Mouse (Mus musculus): ENCODE measurements around the gene A930002H24Rik.
A peak's percentile ranks its signal among the peaks of the same experiment; 100 is the strongest.

The A930002H24Rik gene

DNA sequence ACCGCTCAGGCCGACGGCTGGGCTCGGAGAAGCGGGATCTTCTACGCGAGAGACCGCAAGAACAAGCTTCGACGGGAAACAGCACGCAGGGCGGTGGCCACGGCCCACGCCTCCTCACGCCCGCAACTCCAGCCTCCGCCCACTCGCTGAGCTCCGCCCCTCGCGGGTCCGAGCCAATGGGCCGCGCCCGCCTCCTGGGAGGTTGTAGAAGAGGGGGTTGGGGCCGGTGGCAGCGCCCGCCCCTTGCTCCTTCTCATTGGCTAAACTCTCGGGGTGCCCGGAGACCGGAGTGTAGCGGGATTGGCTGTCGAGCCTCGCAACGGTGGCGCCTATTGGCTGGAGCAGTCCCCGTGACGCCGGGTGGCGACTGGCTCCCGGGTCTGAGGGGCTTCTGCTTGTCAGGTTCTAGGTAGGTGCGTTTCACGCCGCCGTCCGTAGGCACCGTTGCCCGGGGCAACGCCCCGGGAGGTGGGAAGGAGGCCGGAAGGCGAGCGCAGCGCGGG is at the start of gene A930002H24Rik:
TSS of gene A930002H24Rik (minus strand) at position 145 of the 503 bp plus-strand sequence.
- no peak for TF ChIP-seq GATA4 (IDR thresholded peaks at IDR 0.05; ENCODE audit: insufficient replicate concordance, low read length)

DNA sequence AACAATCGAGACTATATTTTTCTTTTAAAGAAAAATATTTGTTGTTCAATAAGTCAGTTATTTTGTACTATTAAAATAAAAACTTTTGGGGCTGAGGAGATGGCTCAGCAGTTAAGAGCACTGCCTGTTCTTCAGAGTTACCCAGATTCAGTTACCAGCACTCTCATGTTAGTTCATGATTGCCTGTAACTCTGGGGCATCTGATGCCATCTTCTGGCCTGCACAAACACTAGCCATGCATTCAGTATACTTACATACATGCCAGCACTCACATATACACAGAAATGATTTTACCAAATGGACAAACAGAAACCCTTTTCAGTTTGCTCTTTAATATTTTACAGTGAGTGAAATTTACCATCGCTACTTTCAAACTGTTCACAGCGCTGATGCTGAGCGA is 45.7 kb upstream of the A930002H24Rik start:
- no peak for TF ChIP-seq GATA4 (IDR thresholded peaks at IDR 0.05; ENCODE audit: insufficient replicate concordance, low read length)

DNA sequence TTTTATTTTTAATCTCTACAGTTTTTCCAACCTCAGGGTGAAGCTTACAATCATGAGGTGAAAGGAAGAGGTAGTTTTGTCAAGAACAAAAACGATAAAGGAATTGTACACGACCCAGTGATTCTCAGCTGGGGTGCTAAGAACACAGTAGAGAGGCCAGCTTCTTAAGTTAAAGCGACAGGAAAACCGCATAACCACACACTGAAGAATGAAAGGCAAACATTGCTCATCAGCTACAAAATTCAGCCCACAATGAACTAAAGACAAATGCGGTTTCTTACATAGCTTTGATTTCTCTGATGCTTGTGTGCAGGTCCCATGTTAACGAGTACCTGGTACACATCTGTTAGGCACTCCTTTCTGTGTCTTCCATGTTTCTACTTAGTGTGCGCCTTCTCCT is 33.5 kb upstream of the A930002H24Rik start:
- TF ChIP-seq GATA4 (IDR thresholded peaks at IDR 0.05; ENCODE audit: insufficient replicate concordance, low read length) = no peak

DNA sequence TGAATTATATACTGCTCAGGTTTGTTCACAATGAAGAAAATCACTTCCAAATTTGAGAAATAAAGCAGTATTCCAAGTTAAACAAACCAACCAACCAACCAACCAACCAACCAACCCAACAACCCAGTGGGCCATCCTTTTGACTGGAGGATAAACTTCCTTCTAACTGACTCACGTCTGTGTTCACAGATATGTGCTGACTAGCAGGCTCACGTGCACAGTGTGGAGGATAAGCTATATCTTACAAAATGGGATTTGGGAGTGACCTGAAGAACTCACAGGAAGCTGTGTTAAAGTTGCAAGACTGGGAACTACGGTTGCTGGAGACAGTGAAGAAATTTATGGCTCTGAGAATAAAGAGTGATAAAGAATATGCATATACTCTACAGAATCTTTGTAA is 32.2 kb upstream of the A930002H24Rik start:
- TF ChIP-seq GATA4 (IDR thresholded peaks at IDR 0.05; ENCODE audit: insufficient replicate concordance, low read length) = no peak

DNA sequence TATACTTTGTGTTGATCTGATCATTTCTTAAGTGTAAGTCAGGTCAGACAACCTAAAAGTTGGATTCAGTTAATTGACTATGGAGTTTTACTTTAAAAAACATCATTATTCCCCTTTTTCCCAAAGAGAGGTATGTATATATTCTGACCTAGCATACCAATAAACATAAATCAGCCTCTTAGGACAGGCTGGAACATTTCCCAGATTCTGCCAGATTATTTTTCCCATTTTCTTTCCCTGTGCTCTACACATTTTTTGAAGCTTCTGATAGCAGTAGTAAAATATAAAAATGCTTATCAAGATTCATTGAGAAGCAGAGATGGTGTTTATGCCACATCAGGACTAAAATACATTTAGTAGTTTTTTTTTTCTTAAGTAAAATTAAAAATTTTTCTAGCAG is 27.0 kb upstream of the A930002H24Rik start:
- TF ChIP-seq GATA4 (IDR thresholded peaks at IDR 0.05; ENCODE audit: insufficient replicate concordance, low read length) = no peak

DNA sequence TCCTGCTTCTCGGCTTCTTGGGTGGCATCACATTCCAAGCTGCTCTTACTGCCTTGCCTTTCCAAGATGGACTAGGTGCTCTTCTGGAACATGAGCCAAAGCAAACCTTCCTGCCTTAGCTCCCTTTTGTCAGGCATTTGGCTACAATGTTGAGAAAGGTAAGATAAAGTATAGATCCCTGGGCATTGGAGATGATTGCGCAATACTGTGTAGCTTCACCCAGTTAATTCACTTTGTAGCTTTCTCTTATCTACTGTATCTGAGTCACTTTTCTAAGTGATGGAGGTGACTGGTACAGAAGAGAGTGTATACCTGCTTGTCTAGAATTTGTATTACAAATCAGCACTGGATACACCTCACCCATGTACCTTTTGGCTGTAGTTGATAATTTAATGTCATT is 23.4 kb upstream of the A930002H24Rik start:
- no peak for TF ChIP-seq GATA4 (IDR thresholded peaks at IDR 0.05; ENCODE audit: insufficient replicate concordance, low read length)

DNA sequence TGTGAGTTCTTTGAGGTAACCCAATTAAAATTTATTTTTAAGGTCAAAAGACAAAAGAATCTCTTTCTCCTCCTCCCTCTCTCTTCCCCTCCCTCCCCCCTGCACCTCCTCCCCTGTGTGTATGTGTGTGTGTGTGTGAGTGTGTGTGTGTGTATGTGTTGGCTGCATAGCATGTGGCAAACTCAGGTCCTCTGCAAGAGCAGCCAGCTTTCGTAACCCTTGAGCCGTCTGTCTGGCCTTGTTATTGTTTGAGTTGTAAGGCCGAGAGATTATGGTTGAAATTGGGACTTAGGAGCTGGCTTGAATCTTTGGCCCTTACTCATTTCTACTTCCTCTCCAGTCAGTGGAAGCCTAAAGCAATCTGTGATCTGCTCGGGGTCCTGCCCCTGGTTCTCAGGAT is 16.4 kb upstream of the A930002H24Rik start:
- no peak for TF ChIP-seq GATA4 (IDR thresholded peaks at IDR 0.05; ENCODE audit: insufficient replicate concordance, low read length)

DNA sequence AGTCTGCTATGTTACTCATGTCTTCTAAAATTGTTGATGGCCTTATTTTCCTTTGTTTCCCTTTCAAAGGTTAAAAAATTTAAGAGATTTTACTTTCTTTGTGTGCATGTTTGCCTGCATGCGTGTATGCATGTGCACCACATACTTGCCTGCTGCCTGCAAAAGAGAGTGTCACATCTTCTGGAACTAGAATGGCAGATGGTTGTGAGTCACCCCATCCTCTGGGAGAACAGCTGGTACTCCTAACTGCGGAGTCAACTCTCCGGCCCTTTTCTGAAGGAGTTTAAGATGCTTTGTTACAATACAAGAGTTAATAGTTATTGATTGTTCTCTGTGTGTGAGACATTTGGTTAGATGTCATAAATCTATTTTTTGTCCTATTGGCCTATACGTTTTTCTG is 15.3 kb upstream of the A930002H24Rik start:
- no peak for TF ChIP-seq GATA4 (IDR thresholded peaks at IDR 0.05; ENCODE audit: insufficient replicate concordance, low read length)

DNA sequence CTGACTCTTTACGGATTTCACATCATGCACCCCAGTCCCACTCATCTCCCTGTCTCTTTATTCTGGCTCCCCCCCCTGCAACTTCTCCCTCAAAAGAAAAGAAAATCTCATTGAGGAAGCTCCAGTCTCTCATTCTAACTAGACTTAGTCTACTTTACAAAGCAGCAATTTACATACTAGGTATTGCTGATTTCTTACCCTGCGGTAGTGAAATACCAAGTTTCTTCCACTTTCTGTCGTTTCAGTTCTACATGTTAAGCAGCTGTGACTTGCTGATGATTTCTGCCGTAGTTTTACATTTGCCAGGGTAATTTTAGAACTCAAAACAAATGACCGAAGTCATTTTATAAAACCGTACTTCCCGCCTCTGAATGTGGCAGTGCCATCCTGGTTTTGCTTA is 8.2 kb upstream of the A930002H24Rik start:
- no peak for TF ChIP-seq GATA4 (IDR thresholded peaks at IDR 0.05; ENCODE audit: insufficient replicate concordance, low read length)

DNA sequence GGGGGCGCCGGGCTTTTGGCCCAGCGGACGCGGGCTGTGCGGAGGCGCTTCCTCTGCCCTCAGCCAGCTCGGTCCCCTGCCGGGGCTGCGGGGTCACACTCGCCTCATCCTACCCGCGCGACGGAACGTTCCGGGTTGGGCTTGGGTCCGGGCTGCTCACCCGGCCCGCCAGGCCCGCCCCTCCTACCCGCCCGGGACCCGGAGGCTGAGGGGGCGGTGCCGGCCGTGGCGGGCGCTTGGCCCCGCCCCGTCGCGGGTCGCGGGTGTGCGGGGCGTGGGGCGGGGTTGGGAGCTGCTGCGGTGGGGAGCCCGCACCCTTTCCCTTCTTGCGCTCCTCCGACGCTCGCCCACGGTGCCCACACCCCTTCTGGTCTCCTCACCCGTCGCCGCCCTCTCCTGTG is 580 bp upstream of the A930002H24Rik start:
- TF ChIP-seq GATA4 (IDR thresholded peaks at IDR 0.05; ENCODE audit: insufficient replicate concordance, low read length) = no peak

DNA sequence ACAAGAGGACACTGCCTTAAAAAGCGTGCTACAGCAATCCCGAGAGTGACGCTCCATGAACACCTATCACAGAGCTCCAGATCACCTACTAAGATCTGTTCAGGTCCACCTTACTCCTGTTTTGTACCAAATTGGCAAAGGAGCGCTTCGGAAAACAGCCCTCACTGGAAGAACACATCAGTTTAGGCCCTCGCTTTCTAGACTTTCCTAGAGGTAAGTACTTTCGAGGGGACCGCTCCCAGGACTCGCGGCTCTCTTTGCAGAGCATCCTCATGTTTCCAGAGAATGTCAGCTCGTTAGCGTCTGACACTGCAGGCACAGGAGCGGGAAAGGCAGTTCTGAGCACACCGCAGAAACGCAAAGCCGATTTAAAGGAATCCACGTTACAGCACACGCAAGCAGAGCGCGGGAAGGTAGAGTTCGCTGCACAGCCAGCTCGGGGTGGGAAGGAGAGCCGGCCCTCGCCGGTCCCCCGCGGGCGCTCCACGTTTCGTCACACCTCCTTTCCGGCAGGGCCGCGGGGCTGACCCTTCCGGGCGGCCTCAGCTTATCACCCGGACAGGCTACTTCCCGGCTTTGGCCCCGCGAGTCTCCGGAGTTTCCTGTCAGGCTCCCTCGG is 470 bp downstream of the A930002H24Rik start, which contains the start of gene Fer:
TSS of gene Fer (plus strand) at position 51 of the 619 bp plus-strand sequence.
- peak; percentile 94; the same call in 1 of the 2 replicates for TF ChIP-seq GATA4 (IDR thresholded peaks at IDR 0.05; ENCODE audit: insufficient replicate concordance, low read length)

DNA sequence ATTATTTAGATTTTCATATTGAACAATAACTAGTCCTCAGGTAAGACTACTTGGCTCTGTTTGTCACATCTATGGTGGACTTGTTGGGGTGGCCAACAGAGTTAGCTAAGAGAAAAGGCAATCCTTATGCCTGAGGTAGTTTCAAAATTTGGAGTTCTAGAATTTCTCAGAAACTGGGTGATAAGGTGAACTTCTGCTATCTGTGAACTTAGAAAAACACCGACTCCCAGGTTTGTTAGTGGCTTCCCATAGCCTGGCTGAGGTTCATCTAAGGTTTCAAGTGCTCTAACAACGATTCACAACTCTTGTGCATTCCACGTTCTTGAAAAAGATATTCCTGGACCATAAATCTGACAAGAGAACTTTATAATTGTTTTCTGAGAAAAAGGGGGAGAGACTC is 1.2 kb downstream of the A930002H24Rik start:
- no peak for TF ChIP-seq GATA4 (IDR thresholded peaks at IDR 0.05; ENCODE audit: insufficient replicate concordance, low read length)

DNA sequence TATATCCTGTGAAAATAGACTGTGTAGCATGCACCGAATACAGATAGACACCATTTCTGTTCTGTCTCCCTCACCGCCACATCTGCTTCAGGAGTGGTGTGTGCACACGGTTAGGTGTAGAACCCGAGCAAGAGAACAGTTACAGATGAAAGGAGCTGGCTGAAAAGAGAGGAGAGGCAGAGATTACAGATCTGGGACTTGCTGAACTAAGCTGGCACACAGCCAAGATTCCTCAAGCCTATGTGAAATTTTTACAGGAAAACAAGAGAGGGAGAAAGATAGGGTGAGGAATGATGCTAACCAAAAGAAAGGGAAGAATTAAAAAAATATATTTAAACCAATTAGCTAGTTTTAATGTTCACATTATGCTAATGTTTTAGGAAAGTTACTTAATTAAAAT is 2.6 kb downstream of the A930002H24Rik start:
- no peak for TF ChIP-seq GATA4 (IDR thresholded peaks at IDR 0.05; ENCODE audit: insufficient replicate concordance, low read length)

DNA sequence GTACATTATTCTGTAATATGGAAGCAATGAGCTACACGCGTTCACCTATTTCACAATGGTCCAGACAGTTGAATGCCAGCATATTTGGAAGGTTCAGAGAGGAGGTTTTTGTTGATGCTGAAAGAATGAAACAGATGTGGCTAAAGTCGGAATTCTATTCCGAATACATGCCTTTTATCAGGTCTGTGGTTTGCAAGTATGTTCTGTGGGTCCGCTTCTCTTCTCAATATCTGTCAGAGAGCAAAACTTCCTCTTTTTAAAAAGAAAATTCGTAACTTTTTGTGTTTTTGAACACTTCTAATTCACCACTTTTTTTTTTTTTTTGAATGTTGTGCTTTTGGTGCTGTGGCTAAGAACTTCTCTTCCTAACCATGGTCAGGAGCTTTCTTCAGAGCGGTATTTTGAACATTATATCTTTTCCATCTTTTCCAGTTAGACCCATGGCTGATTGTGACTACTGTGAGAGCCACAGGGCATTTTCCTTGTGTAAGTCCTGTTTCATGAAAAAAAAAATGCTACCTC is 6.5 kb downstream of the A930002H24Rik start:
- TF ChIP-seq GATA4 (IDR thresholded peaks at IDR 0.05; ENCODE audit: insufficient replicate concordance, low read length) = no peak

DNA sequence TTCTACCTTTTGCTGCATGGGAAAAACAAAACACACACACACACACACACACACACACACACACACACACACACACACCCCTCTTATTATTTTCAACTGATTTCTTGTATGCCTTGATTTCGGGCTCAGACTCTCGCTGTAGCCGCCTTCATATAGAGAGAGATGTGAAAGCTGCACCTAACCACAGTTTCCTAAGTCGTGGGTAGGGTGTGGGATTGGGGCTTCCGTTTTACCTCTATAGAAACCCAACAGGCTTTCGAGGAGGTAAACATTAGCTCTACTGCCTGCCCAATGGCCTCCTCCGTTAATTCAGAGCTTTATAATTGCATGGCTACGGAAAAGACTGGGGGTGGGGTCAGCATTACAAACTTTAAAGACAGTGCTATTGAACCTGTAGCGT is 13.6 kb downstream of the A930002H24Rik start:
- TF ChIP-seq GATA4 (IDR thresholded peaks at IDR 0.05; ENCODE audit: insufficient replicate concordance, low read length) = no peak

DNA sequence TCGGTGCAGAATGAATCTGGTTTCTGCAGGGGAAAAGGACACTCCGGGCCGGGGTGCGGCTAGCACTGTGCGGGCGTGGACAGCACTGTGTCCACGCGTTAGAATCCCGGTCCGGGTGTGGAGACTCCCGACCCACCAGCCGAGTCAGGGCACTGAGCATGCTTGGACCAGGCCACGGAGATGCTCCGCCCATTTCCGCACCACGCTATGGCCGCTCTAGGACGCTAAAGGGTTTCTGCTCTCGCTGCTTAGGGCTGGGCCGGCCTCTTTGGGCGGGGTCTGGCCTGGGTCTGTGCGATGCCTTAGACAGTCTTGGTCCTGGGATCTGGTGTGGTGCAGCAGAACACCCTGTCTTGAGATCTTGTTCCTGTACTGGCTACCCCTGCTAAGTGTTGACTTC is 14.0 kb downstream of the A930002H24Rik start:
- no peak; the same call in 1 of the 2 replicates for TF ChIP-seq GATA4 (IDR thresholded peaks at IDR 0.05; ENCODE audit: insufficient replicate concordance, low read length)

DNA sequence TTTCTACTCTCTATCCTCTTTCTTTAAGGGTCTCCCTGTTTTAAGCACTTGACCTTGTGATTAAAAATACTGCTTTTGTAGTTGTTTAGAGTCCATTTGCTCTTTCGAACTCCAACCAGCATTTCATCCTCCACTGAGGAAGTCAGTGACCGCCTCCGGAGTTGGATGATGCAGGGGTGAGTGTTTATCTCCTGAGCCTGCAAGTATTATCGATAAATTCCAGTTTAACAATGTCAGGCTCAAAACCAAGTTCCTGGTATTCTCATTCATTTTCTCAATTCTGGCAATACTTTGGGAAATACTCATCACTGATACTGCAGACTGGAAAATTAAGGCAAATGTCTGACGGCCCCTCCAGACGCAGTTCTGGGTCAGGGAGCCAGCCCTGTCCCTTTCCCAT is 14.4 kb downstream of the A930002H24Rik start:
- TF ChIP-seq GATA4 (IDR thresholded peaks at IDR 0.05; ENCODE audit: insufficient replicate concordance, low read length) = no peak

Measured in liver, adult (tissue).